ENCODE assay signal across 8 mouse cellular contexts in genomic region chr7:34654441-34655085, GRCm38 (mm10). TPM values are rescaled to one million over a fixed set of nuclear protein-coding genes. Genes with fewer than 3 reads are reported as not detected.
DNase-seq lines count a peak whose midpoint lies in the region; ATAC-seq and TF ChIP-seq lines count a peak whose summit lies in the region.

No protein-coding gene starts in this region.

- peak overlapping the region; percentile 95 for H3K27ac ChIP-seq in ES-E14 (ENCODE audit: insufficient read depth, low read depth, low read length, poor library complexity, severe bottlenecking)
- peak overlapping the region; percentile 99 for H3K27ac ChIP-seq in forebrain, embryonic 12.5 days

- no peaks in the 10 kb centered on the region for H3K27me3 ChIP-seq in forebrain, embryonic 12.5 days

- H3K9ac ChIP-seq in ES-E14 (ENCODE audit: insufficient read depth, low read depth, low read length, poor library complexity, severe bottlenecking), result peak overlapping the region; percentile 95
- peak overlapping the region; percentile 88 for H3K9ac ChIP-seq in forebrain, embryonic 12.5 days

- in situ Hi-C loops in ES-E14 (cut with MboI; ENCODE audit: low sequenced_read_pairs in 2 of 2, unreplicated experiment in 2 of 2), result loop anchor here in 1 of 2 experiments (25.0 kb wide), 1 partner anchor 242 kb away; no protein-coding TSS in a partner anchor

- peak overlapping the region; percentile 90 to 97 for H3K4me3 ChIP-seq in ES-E14 (ENCODE audit: insufficient read depth in 1 of 2, low read depth in 1 of 2, low read length in 2 of 2, poor library complexity in 1 of 2, severe bottlenecking in 1 of 2)
- H3K4me3 ChIP-seq in forebrain, embryonic 12.5 days (replicated peaks), result peak overlapping the region; percentile 81

- H3K9me3 ChIP-seq in ES-E14 (ENCODE audit: control insufficient read depth, insufficient read depth, low read depth, low read length), result no peaks in the 10 kb centered on the region
- H3K9me3 ChIP-seq in forebrain, embryonic 12.5 days, result no peaks in the 10 kb centered on the region

- no peak for DNase-seq in ES-E14 (ENCODE audit: low read depth, low spot score)
- peak; percentile 77 for DNase-seq in adrenal gland, postnatal 14 days
- DNase-seq in heart, postnatal 14 days, result peak; percentile 62 to 65
- DNase-seq in layer of hippocampus, postnatal 14 days (ENCODE audit: low spot score in 2 of 2), result peak; percentile 53 to 64
- peak; percentile 72 for DNase-seq in mesoderm, embryonic 11.5 days (ENCODE audit: low read depth, low spot score)
- DNase-seq in skeletal muscle tissue, adult 2 months (ENCODE audit: low read depth, low spot score), result peak; percentile 47
- no peak for DNase-seq in T-cell, adult 2 months (ENCODE audit: low spot score)

- under 1% methylated on average over 52 of the region's 81 CpGs for WGBS in forebrain, embryonic 12.5 days

- intact Hi-C loops in heart, postnatal 14 days (cut with DNase I), result loop anchor here (2.0 to 10.0 kb wide), 5 partner anchors 82 to 420 kb away; partner anchors contain the start of gene Gpi1

- H3K4me2 ChIP-seq in forebrain, embryonic 12.5 days, result peak overlapping the region; percentile 75

- peaks cover 7% of the 10 kb centered on the region for H3K36me3 ChIP-seq in ES-E14 (ENCODE audit: control insufficient read depth, insufficient read depth, low read length, poor library complexity, severe bottlenecking)
- peaks cover 13% of the 10 kb centered on the region for H3K36me3 ChIP-seq in forebrain, embryonic 12.5 days (replicated peaks)

- peaks cover 0 to 10% of the 10 kb centered on the region in 2 experiments; a peak in 1 of 4 replicates for H3K4me1 ChIP-seq in ES-E14 (ENCODE audit: control insufficient read depth in 2 of 2, insufficient read depth in 2 of 2, low read length in 2 of 2, poor library complexity in 1 of 2)
- H3K4me1 ChIP-seq in forebrain, embryonic 12.5 days, result peaks cover 38% of the 10 kb centered on the region

- ATAC-seq in forebrain, embryonic 12.5 days (ENCODE audit: low FRiP score), result peak; percentile 24

TF ChIP-seq in ES-E14, 5 proteins besides CTCF, POLR2A, EP300 and RAD21:
- TF ChIP-seq HCFC1 (IDR thresholded peaks at IDR 0.05; ENCODE audit: borderline replicate concordance, insufficient read depth, low read length) (0 out of 2 replicates have a peak, but pooled peaks have one; percentile 31), CHD2 (IDR thresholded peaks at IDR 0.05; ENCODE audit: low read depth, low read length) (no peak)

RNA-seq across cellular contexts. Expression of gene Kctd15, which starts 2.0 kb away (rescaled TPM):
- 15.9 and 18.1 TPM in 2 replicates for total RNA-seq in ES-E14 (2012; rRNA removed)
- 14.5 and 20.5 TPM in 2 replicates for total RNA-seq in adrenal gland, postnatal 14 days (2021)
- 37.9 and 38.1 TPM in 2 replicates for polyA plus RNA-seq in forebrain, embryonic 12.5 days (2016; fragmentation: Nextera tagmentation; extraction: Ambion mirVana)
- total RNA-seq in heart, postnatal 14 days (2021), result 1 to 10 TPM; 3.3 to 4.0 TPM
- 10 to 100 TPM; 15.9 to 16.4 TPM for total RNA-seq in layer of hippocampus, postnatal 14 days (2021)

Comparison
In these comparisons a context has a peak if more than half of its experiments do, and no peak if none do; other contexts are left out.
1. DNase-seq: peak in adrenal gland, postnatal 14 days (single experiment), heart, postnatal 14 days (2 of 2), layer of hippocampus, postnatal 14 days (2 of 2), mesoderm, embryonic 11.5 days (single experiment) and skeletal muscle tissue, adult 2 months (single experiment); none in ES-E14 (single experiment) and T-cell, adult 2 months (single experiment).